Mouse (Mus musculus) megakaryocyte, embryonic 14.5 days (primary cell): Measurements from ENCODE around the gene Hoxb5. TPM values are rescaled to one million over a fixed set of nuclear protein-coding genes. Genes with fewer than 3 reads are reported as not detected.

Source experiments
- H3K27me3 ChIP-seq: replicated peaks from 2 replicates; pipeline ENCODE3; 2012; ENCODE audit warnings: inconsistent platforms
- H3K36me3 ChIP-seq: replicated peaks from 2 replicates; pipeline ENCODE3; 2012; ENCODE audit warnings: low read length, inconsistent platforms, mixed read lengths
- H3K4me1 ChIP-seq: 2 replicates; pipeline ENCODE4 v1.6.1; 2012; ENCODE audit warnings: inconsistent platforms
- H3K4me3 ChIP-seq: replicated peaks from 2 replicates; pipeline ENCODE3; 2012; ENCODE audit warnings: moderate library complexity, mild to moderate bottlenecking, inconsistent platforms
- H3K9me3 ChIP-seq: 2 replicates; pipeline ENCODE4 v1.6.1; 2012; ENCODE audit warnings: inconsistent platforms
- FLI1 ChIP-seq: IDR thresholded peaks from 2 replicates; pipeline ENCODE4 v1.6.1; 2012; ENCODE audit warnings: low read length, inconsistent platforms, mixed read lengths
- GATA1 ChIP-seq: IDR thresholded peaks from 3 replicates; pipeline ENCODE4 v1.6.1; 2012; ENCODE audit warnings: mixed read lengths, low read length, inconsistent platforms, borderline replicate concordance
- polyA plus RNA-seq: library from polyadenylated mRNA; stranded (reverse); fragments of >175 nt; gene quantifications from 2 replicates; pipeline ENCODE4 v1.2.3, GENCODE M21; 2012; ENCODE audit warnings: low replicate concordance; ENCODE audit not compliant: insufficient read depth

The Hoxb5 gene
- polyA plus RNA-seq, 1 experiment, result not detected

DNA sequence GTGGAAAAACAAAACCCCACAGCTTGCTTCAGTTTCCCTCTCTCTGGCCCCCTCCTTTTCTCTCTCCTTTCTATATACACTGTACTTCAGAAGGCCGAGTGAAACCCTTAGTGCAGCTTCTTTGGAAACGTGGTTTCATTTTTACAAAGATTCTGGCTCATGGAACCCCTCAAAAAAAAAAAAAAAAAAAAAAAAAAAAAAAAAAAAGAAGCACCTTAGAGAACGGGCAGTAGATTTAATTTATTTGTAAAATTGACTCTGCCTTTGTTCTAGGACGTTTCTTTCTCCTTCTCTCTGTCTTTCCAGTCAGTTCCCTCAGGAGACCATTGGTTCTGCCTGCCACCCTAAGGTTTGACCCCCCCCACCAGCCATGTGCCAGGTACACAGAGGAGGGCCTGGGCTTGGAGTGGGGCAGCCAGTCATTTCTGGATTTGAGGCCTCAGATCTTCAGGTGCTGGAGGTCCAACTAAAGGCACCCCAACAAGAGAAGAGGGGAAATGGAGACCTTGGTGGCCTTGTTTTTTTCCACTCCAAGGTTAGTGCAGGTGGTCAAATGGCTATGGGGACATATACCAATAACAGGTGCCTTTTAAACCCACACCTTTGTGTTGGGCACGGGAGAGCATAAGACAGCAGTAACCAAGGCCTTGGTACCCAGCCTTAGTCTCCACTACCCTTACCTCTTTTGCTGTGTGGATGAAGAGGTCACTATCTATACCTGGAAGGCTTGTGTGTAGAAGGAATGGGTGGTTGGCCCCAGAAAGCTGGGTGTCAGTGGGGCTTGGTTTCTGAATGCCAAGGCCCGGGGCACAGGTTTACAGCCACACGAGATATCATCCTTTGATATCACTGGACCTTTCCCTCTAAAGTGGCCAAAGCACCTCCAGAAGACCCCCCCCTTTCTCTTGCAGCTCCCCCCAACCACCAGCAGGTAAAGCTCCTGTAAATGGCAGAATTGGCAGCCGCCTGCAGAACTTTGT is 22.4 kb upstream of the Hoxb5 start:
- Histone ChIP-seq H3K27me3 (peaks cover 97% of the 10 kb centered on the region), H3K36me3 (no peaks in the 10 kb centered on the region), H3K9me3 (no peaks in the 10 kb centered on the region), H3K4me3 (no peak overlapping the region), H3K4me1 (peaks cover 30% of the 10 kb centered on the region)
- TF ChIP-seq FLI1 (no peak), GATA1 (no peak)

DNA sequence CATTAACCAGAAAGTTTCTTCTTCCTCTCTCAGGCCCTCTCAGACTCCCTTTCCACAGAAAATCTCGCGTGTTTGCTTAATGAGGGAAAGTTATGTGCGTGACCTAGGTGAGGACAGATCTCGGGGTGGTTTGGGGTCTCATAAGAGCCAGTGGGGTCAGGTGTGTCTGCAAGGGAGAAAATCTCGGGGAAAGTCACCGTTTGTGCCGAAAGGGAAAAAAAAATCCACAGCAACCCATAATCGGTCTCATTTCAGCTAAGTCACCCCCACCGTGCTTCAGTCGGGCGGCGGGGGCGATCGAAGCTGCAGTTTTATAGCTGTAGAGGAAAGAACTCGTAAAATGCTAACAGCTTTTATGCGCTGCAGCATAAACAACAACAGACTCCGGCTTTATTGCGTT is 21.7 kb upstream of the Hoxb5 start:
- Histone ChIP-seq H3K27me3 (peaks cover 97% of the 10 kb centered on the region), H3K36me3 (no peaks in the 10 kb centered on the region), H3K4me1 (peaks cover 37% of the 10 kb centered on the region), H3K4me3 (no peak overlapping the region), H3K9me3 (no peaks in the 10 kb centered on the region)
- TF ChIP-seq FLI1, result no peak
- TF ChIP-seq GATA1, result no peak

DNA sequence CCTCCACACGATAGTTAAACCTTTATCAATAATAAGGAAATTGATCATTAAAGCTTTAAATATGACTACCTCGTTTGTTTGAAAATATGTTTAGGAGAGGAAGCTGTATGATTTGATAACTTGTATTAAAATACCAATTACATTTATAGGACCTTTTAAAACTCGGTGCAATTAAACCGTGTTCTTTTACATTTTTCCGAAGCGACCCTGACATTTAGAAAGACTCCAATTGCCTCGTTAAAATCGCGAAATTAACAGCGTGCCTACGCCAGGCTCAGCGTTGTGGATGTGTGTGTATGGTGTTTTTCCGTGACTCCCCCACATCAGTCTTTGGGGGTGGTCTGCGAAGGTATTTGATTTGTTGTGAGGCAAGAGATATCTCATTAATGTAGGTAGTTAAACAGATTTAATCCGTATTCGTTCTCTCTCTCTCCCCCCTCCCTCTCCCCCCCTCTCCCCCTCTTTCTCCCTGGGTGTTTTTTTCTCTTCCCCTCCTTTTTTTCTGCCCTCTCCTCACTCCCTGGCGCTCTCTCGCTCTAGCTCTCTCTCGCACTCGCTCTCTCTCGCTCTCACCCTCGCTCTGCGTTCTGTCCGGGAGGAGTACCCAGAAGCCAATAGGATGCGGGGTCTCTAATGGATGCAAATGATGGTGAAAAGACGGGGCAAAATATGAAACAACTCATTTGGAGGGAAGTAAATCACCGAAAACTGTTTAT is 21.1 kb upstream of the Hoxb5 start, which contains the start of gene Hoxb8:
Gene Hoxb8, plus strand, starts transcription at position 51 of the 716 bp plus-strand sequence.
- H3K36me3 ChIP-seq, result no peaks in the 10 kb centered on the region
- H3K27me3 ChIP-seq, result peaks cover 97% of the 10 kb centered on the region
- TF ChIP-seq FLI1 (no peak), GATA1 (no peak)
- no peak within 1 kb of the TSS for H3K4me3 ChIP-seq
- peaks cover 42% of the 10 kb centered on the region for H3K4me1 ChIP-seq
- no peaks in the 10 kb centered on the region for H3K9me3 ChIP-seq

DNA sequence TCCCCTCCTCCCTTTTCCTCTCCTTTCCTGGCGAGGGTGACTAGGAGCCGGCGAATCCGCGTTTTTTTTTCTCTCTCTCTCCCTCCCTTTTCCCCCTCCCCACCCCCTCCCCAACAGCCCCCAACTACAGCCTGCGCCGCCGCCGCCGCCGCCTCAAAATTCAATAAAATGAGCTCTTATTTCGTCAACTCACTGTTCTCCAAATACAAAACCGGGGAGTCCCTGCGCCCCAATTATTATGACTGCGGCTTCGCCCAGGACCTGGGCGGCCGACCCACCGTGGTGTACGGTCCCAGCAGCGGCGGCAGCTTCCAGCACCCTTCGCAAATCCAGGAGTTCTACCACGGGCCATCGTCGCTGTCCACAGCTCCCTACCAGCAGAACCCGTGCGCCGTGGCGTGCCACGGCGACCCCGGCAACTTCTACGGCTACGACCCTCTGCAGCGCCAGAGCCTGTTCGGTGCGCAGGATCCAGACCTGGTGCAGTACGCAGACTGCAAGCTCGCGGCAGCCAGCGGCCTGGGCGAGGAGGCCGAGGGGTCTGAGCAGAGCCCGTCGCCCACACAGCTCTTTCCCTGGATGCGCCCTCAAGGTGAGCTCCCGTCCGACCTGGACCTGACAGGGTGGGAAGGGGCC is 20.2 kb upstream of the Hoxb5 start:
- TF ChIP-seq FLI1, result no peak
- no peak for TF ChIP-seq GATA1
- peak overlapping the region; percentile 50 for H3K4me3 ChIP-seq
- H3K9me3 ChIP-seq, result no peaks in the 10 kb centered on the region
- peaks cover 39% of the 10 kb centered on the region for H3K4me1 ChIP-seq
- no peaks in the 10 kb centered on the region for H3K36me3 ChIP-seq
- peaks cover 97% of the 10 kb centered on the region for H3K27me3 ChIP-seq

DNA sequence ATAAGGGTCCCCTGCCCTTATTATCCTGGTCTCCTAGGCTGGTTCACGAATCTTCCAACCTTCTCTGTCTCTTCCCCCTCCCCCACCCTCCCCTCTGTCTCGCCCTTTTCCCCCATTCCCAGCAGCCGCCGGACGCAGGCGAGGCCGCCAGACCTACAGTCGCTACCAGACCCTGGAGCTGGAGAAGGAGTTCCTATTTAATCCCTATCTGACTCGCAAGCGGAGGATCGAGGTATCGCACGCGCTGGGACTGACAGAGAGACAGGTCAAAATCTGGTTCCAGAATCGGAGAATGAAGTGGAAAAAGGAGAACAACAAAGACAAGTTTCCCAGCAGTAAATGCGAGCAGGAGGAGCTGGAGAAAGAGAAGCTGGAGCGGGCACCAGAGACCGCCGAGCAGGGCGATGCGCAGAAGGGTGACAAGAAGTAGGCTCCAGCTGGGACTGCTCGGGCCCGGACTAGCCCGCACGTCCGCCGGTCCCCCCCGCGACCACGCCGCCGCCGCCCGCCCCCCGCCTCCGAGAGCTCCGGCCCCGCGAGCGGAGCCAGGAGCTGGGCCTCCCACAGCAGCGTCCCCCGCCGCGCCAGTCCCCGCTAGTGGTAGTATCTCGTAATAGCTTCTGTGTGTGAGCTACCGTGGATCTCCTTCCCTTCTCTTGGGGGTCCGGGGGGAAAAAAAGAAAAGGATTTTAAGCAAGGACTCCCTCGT is 18.9 kb upstream of the Hoxb5 start:
- Histone ChIP-seq H3K4me1 (peaks cover 39% of the 10 kb centered on the region), H3K9me3 (no peaks in the 10 kb centered on the region), H3K27me3 (peaks cover 97% of the 10 kb centered on the region), H3K36me3 (no peaks in the 10 kb centered on the region), H3K4me3 (peak overlapping the region; percentile 82)
- TF ChIP-seq FLI1 (no peak), GATA1 (no peak)

DNA sequence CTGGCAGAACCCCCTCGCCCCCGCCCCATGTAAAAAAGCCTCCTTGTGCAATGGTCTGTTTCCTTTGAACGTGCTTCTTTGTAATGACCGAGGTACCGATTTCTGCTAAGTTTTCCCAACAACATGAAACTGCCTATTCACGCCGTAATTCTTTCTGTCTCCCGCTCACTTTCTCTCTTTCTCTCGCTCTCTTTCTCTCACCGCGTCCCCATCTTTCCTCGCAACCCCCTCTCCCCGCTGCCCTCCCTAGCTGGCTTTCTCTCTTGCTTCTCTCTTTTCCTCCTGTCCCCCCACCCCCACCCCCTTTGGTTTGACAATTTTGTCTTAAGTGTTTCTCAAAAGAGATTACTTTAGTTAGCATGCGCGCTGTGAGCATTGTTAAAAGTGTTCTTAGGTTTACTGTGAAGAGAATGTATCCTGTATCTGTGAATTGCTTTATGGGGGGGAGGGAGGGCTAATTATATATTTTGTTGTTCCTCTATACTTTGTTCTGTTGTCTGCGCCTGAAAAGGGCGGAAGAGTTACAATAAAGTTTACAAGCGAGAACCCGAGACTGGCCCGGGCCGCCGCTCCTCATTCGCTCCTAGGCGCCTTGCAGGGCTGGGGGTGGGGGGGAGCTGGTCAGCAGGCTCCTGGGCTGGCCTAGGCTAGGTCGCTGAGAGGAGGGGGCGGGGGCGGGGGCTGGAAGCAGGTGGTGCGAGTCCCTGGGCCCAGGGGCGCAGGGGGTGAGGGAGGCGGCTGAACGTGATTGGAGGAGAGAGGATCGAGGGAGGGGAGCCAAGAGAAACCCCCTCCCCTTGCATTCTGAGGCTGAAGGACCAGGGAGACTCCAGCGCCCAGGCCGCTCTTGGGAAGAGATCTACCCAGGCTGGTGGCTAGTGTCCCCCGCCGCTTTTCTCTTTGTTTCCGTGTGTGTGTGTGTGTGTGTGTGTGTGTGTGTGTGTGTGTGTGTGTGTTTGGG is 18.1 kb upstream of the Hoxb5 start:
- TF ChIP-seq FLI1 (no peak), GATA1 (no peak)
- H3K27me3 ChIP-seq, result peaks cover 98% of the 10 kb centered on the region
- no peaks in the 10 kb centered on the region for H3K36me3 ChIP-seq
- H3K9me3 ChIP-seq, result no peaks in the 10 kb centered on the region
- peak overlapping the region; percentile 82 for H3K4me3 ChIP-seq
- H3K4me1 ChIP-seq, result peaks cover 34% of the 10 kb centered on the region

DNA sequence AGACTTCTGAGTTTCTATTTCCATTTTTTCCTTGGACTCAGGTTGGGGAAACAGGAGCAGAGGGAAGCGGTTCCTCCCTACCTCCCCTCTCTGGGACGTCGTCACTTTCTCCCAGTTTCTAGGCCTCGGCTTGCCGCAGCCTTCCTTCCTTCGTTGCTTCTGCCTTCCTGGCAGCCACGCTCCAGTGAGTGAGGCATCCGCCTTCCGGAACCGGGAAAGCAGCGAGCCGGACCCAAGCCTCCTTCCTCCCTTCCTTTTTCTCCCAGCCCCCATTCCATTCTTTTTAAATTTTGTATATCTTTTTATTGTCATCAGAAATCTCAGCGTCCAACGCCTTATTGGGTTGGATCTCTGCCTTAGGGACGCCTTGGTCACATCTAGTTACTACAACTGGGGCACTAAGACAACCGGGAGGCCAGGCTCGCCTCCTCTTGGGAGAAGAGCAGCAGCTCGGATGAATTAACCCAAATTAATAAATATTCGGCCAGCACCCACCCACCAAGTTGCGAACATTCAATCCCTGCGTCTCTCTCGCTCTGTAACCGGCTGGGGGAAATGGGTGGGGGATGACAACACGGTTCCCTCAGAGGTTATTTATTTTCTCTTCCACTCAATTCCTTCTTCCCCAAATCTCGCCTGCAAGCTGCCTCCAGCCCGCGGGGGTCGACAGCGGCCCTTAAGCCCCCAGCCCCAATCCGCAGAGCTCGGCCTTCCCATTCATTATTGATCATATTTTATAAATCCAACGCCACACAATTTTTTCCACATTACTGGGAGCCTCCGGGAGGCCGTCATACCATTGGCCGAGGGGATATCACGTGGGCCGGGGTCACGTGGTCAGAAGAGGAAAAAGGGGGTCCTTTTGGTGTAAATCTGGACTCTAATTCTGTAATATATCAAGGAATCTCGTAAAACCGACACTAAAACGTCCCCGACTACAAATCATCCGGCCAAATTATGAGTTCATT is 17.1 kb upstream of the Hoxb5 start, which contains the start of gene Hoxb7:
Gene Hoxb7, plus strand, starts transcription at position 853 of the 968 bp plus-strand sequence.
- peaks cover 34% of the 10 kb centered on the region for H3K4me1 ChIP-seq
- H3K4me3 ChIP-seq, result peak within 1 kb of the TSS; percentile 53
- no peaks in the 10 kb centered on the region for H3K9me3 ChIP-seq
- no peaks in the 10 kb centered on the region for H3K36me3 ChIP-seq
- H3K27me3 ChIP-seq, result peaks cover 99% of the 10 kb centered on the region
- TF ChIP-seq FLI1, result no peak
- TF ChIP-seq GATA1, result no peak
